Mouse (Mus musculus) cortical plate, adult 2 months (tissue): ENCODE measurements at regions not wholly inside any gene's neighbourhood (a gene's known extent, or its start where the extent isn't known, plus 50 kb on each side); places are given as distances from the start of the nearest gene placed in this dataset.

Source experiments
- CTCF ChIP-seq: fragments of 200-500 bp; IDR thresholded peaks from 2 replicates; pipeline ENCODE4 v1.5.1; 2011; ENCODE audit warnings: mild to moderate bottlenecking, control low read depth, low read length; ENCODE audit not compliant: insufficient read depth; ENCODE audit errors: extremely low read depth
- POLR2A ChIP-seq: fragments of 200-500 bp; IDR thresholded peaks from 2 replicates; pipeline ENCODE4 v1.6.1; 2011; ENCODE audit warnings: mild to moderate bottlenecking, low read length, control low read depth; ENCODE audit not compliant: insufficient read depth; ENCODE audit errors: extremely low read depth

- no peak for TF ChIP-seq POLR2A
- no peak for TF ChIP-seq CTCF
These were observed 138.2 kb upstream of the Tbl1xr1 start for GRCm38 (mm10) chr3:21938071-21938848.
